Mouse (Mus musculus) lung, embryonic 14.5 days (tissue): ENCODE results near the gene Gm29666. TPM values are rescaled to one million over a fixed set of nuclear protein-coding genes. Genes with fewer than 3 reads are reported as not detected.

Experiments used
- ATAC-seq: fragments of 200-750 bp; cut with Nextera tagmentation; 2 replicates; pipeline ENCODE4 v1.8.0; 2017; ENCODE audit warnings: mild to moderate bottlenecking, moderate TSS enrichment, moderate library complexity; ENCODE audit not compliant: insufficient read depth
- DNase-seq: peaks from one replicate; pipeline ENCODE4 v3.0.0-alpha.2; 2015
- H3K27ac ChIP-seq: fragments of 300-500 bp; sonication (generic); 2 replicates; pipeline ENCODE4 v1.5.1; 2014; ENCODE audit warnings: low read depth, mild to moderate bottlenecking, moderate library complexity
- H3K27me3 ChIP-seq: fragments of 300-500 bp; sonication (generic); 2 replicates; pipeline ENCODE4 v1.6.1; 2014; ENCODE audit warnings: low read length, control low read depth; ENCODE audit not compliant: insufficient read depth
- H3K36me3 ChIP-seq: fragments of 300-500 bp; sonication (generic); 2 replicates; pipeline ENCODE4 v1.6.1; 2014; ENCODE audit warnings: control low read depth; ENCODE audit not compliant: insufficient read depth
- H3K4me1 ChIP-seq: fragments of 300-500 bp; sonication (generic); 2 replicates; pipeline ENCODE4 v1.6.1; 2014; ENCODE audit warnings: antibody characterized with exemption, control low read depth; ENCODE audit not compliant: insufficient read depth
- H3K4me2 ChIP-seq: fragments of 300-500 bp; sonication (generic); 2 replicates; pipeline ENCODE4 v1.6.1; 2014; ENCODE audit warnings: mild to moderate bottlenecking
- H3K4me3 ChIP-seq: fragments of 300-500 bp; sonication (generic); 2 replicates; pipeline ENCODE4 v1.5.1; 2014; ENCODE audit warnings: low read depth, low read length
- H3K9ac ChIP-seq: fragments of 300-500 bp; sonication (generic); 2 replicates; pipeline ENCODE4 v1.6.1; 2014
- H3K9me3 ChIP-seq: fragments of 300-500 bp; sonication (generic); 2 replicates; pipeline ENCODE4 v1.6.1; 2016; ENCODE audit warnings: low read depth, low read length, control low read depth
- CTCF ChIP-seq: IDR thresholded peaks from 2 replicates; pipeline ENCODE4 v1.5.1; 2016; ENCODE audit warnings: antibody characterized with exemption, low read depth
- WGBS: fragments of 180-500 bp; shearing (Covaris S2); extraction: QIAGEN DNeasy Blood & Tissue Kit; methylation state at CpG from one replicate; pipeline ENCODE4 v1.1.7; 2014; 5-methylcytosine and 5-hydroxymethylcytosine counted together
- polyA plus RNA-seq: library from polyadenylated mRNA; unstranded; fragments of >200 nt; fragmentation: Nextera tagmentation; extraction: Ambion mirVana; gene quantifications from 2 replicates; pipeline ENCODE4 v1.2.1, GENCODE M21; 2014

The Gm29666 gene
- polyA plus RNA-seq, 1 experiment from 2014 or later, result 0.63 TPM

DNA sequence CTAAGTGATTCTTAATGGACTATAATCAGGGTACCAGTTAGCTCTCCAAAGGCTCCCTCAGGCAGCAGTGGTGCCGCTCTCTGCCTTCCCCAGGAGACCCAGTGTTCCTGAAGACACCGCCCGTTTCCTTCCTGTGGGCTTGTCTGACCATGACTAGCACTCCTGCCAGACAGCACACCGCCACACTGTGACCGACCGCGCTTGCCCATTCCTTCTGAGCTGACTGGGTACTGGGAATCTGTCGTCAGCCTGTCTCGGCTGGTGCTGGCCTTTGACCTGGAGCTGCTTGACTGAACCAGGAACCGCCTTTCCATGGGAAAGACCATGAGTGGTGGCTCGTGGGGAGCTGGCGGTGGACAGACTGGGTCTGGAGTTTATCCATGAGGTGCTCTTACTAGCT lies 20.3 kb upstream of the Gm29666 start:
- H3K9ac ChIP-seq, result no peak overlapping the region
- peak; percentile 21 for DNase-seq
- ATAC-seq, result no peak; the same call in 1 of the 2 replicates
- no peaks in the 10 kb centered on the region for H3K4me1 ChIP-seq
- no peak for TF ChIP-seq CTCF
- H3K9me3 ChIP-seq, result no peaks in the 10 kb centered on the region
- no peak overlapping the region for H3K27ac ChIP-seq
- 55% methylated on average over 12 of the region's 12 CpGs for WGBS
- H3K4me2 ChIP-seq, result no peak overlapping the region
- peaks cover 72% of the 10 kb centered on the region for H3K36me3 ChIP-seq
- H3K4me3 ChIP-seq, result no peak overlapping the region
- no peaks in the 10 kb centered on the region for H3K27me3 ChIP-seq

DNA sequence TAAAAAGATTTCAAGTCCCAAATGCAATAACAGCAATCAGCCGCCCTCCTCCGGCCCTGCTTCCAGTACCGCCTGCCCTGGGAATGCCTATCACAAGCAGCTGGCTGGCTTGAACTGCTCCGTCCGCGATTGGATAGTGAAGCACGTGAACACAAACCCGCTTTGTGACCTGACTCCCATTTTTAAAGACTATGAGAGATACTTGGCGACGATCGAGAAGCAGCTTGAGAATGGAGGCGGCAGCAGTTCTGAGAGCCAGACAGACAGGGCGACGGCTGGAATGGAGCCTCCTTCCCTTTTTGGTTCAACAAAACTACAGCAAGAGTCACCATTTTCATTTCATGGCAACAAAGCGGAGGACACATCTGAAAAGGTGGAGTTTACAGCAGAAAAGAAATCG lies 15.1 kb upstream of the Gm29666 start:
- no peak for TF ChIP-seq CTCF
- Histone ChIP-seq H3K36me3 (peaks cover 99% of the 10 kb centered on the region), H3K27me3 (no peaks in the 10 kb centered on the region), H3K9me3 (no peaks in the 10 kb centered on the region), H3K4me2 (no peak overlapping the region), H3K9ac (no peak overlapping the region), H3K27ac (no peak overlapping the region), H3K4me3 (no peak overlapping the region), H3K4me1 (no peaks in the 10 kb centered on the region)
- ATAC-seq (no peak), DNase-seq (no peak)
- WGBS, result 86% methylated on average over 16 of the region's 16 CpGs

DNA sequence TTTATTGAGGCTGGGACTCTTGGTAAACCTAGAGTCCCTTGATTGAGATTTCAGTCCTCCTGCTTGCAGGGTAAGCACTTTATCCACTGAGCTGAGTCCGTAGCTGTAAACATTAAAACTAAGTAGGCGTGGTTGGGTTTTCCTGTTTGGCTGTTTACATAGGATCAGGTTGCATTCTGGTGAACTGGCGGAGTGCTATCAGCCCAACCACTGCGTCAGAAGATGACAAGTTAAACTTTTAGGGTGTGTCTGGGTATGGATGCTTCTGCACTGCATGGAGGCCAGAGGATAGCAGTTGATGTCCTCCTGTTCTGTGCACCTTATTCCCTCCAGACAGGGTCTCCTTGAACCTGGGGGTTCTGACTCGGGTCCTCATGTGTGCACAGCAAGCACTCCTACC lies 12.5 kb upstream of the Gm29666 start:
- no peak overlapping the region for H3K4me2 ChIP-seq
- H3K4me3 ChIP-seq, result no peak overlapping the region
- H3K9me3 ChIP-seq, result no peaks in the 10 kb centered on the region
- H3K4me1 ChIP-seq, result no peaks in the 10 kb centered on the region
- WGBS, result 44% methylated on average over 5 of the region's 5 CpGs
- no peak for TF ChIP-seq CTCF
- ATAC-seq, result no peak
- H3K27ac ChIP-seq, result no peak overlapping the region
- no peaks in the 10 kb centered on the region for H3K27me3 ChIP-seq
- no peak for DNase-seq
- no peak overlapping the region for H3K9ac ChIP-seq
- H3K36me3 ChIP-seq, result peaks cover 99% of the 10 kb centered on the region

DNA sequence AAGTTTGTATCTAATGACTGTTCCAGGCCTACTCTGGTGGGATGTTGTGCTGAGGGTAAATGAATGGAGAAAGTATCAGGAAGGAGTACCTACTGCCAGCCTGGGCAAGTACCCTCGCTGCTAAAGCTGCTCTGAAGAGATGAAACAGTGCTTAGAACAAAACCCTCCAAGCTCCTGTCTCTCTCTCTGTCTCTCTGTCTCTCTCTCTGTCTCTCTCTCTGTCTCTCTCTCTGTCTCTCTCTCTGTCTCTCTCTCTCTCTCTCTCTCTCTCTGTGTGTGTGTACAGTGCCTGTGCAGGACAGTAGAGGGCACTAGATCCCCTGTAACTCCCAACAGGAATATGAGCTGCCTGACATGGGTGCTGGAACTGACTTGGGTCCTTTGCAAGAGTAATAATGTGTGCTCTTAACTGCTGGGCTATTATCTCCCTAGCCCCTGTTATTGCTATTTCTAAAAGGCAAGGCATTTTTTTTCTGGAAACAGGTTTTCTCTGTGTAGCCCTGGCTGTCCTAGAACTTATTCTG lies 5.7 kb upstream of the Gm29666 start:
- Histone ChIP-seq H3K27ac (no peak overlapping the region), H3K27me3 (no peaks in the 10 kb centered on the region), H3K4me2 (peak overlapping the region; percentile 74), H3K9ac (no peak overlapping the region), H3K4me1 (peaks cover 9% of the 10 kb centered on the region; the same call in 1 of the 2 replicates), H3K4me3 (peak overlapping the region; percentile 98; the same call in 1 of the 2 replicates), H3K36me3 (peaks cover 40% of the 10 kb centered on the region), H3K9me3 (no peaks in the 10 kb centered on the region)
- peak; percentile 54; the same call in 1 of the 2 replicates for TF ChIP-seq CTCF
- peak; percentile 53 for DNase-seq
- no peak for ATAC-seq
- WGBS, result 92% methylated on average over 1 of the region's 1 CpGs

GRCm38 (mm10) chr15:84924781-84925315 lies 5.0 kb upstream of the Gm29666 start:
- H3K27me3 ChIP-seq, result no peaks in the 10 kb centered on the region
- H3K36me3 ChIP-seq, result peaks cover 33% of the 10 kb centered on the region
- H3K4me2 ChIP-seq, result peak overlapping the region; percentile 74
- ATAC-seq (no peak), DNase-seq (peak; percentile 87)
- WGBS, result 7% methylated on average over 9 of the region's 9 CpGs
- H3K27ac ChIP-seq, result peak overlapping the region; percentile 25; the same call in 1 of the 2 replicates
- peaks cover 9% of the 10 kb centered on the region; the same call in 1 of the 2 replicates for H3K4me1 ChIP-seq
- H3K4me3 ChIP-seq, result peak overlapping the region; percentile 98
- H3K9me3 ChIP-seq, result no peaks in the 10 kb centered on the region
- TF ChIP-seq CTCF, result peak; percentile 76
- peak overlapping the region; percentile 95 for H3K9ac ChIP-seq

- Histone ChIP-seq H3K36me3 (peaks cover 21% of the 10 kb centered on the region), H3K9me3 (no peaks in the 10 kb centered on the region), H3K4me3 (peak overlapping the region; percentile 98), H3K27ac (peak overlapping the region; percentile 97), H3K4me1 (peaks cover 9% of the 10 kb centered on the region; the same call in 1 of the 2 replicates), H3K27me3 (no peaks in the 10 kb centered on the region), H3K9ac (peak overlapping the region; percentile 95), H3K4me2 (peak overlapping the region; percentile 74)
- peak; percentile 72 for ATAC-seq
- under 1% methylated on average over 68 of the region's 68 CpGs for WGBS
- TF ChIP-seq CTCF, result no peak
- DNase-seq, result peak; percentile 23
Observed at GRCm38 (mm10) chr15:84923508-84924181, 3.8 kb upstream of the Gm29666 start.

DNA sequence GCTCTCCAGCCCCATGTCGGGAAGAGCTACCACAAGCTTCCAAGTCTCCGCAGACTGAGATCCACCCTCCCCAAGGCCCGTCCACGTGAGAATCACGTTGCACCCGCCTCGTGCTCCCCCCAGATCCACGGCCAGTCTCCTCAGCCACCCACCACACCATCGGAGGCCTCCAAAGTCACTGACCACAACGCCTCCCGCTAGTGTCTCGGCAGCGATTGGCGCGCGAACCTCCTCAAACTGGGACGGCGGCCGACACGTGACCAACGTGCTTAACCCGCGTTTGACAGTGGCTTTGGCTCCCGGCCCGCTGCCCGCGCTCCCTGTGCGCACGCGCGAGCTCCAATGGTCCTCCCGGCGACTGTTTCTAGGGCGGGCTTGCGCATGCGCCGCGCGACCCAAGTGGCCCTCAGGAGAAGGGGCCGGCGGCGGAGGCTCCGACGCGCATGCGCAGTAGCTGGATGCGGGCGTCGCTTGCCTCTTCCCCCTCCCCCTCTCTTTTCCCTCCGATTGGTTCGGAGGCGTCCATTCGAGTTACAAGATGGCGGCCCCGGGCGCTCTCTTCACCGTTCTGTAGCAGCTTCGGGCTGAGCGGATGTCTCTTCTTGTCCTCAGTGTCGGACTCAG lies 3.2 kb upstream of the Gm29666 start, which contains the start of gene Nup50:
Gene Nup50 (plus strand): TSS at position 528 of the 624 bp plus-strand sequence.
- Histone ChIP-seq H3K9me3 (no peaks in the 10 kb centered on the region), H3K27me3 (no peaks in the 10 kb centered on the region), H3K9ac (peak within 1 kb of the TSS; percentile 95), H3K4me2 (peak within 1 kb of the TSS; percentile 83), H3K4me3 (peak within 1 kb of the TSS; percentile 98), H3K4me1 (peaks cover 9% of the 10 kb centered on the region; the same call in 1 of the 2 replicates), H3K27ac (peak within 1 kb of the TSS; percentile 97), H3K36me3 (peaks cover 14% of the 10 kb centered on the region)
- TF ChIP-seq CTCF, result peak; percentile 3; the same call in 1 of the 2 replicates
- peak; percentile 100 for DNase-seq
- under 1% methylated on average over 60 of the region's 60 CpGs for WGBS
- ATAC-seq, result peak; percentile 92
